Mouse (Mus musculus): ENCODE results near the gene Mettl7b.
"Not testable (repeated sequence)": the region's sequence is repeated elsewhere in the genome, so short reads cannot be mapped to it uniquely, and the experiment has no call there.

The Mettl7b gene

GRCm38 (mm10) chr10:128960590-128961584 is at the start of gene Mettl7b:
Gene Mettl7b (minus strand): TSS chr10:128960988.
- no peak for DNase-seq

- no peak for DNase-seq
Measured at GRCm38 (mm10) chr10:129010288-129010841, 49.6 kb upstream of the Mettl7b start, which contains the start of gene Olfr763. Gene Olfr763 (plus strand): TSS chr10:129010791.

- DNase-seq = no peak
Measured at GRCm38 (mm10) chr10:129004032-129004920, 43.5 kb upstream of the Mettl7b start.

GRCm38 (mm10) chr10:128996523-128997040 is 35.8 kb upstream of the Mettl7b start:
- DNase-seq = no peak

- DNase-seq = no peak
Measured at GRCm38 (mm10) chr10:128995796-128996195, 35.0 kb upstream of the Mettl7b start.

- DNase-seq = no peak
Measured at GRCm38 (mm10) chr10:128990994-128991393, 30.2 kb upstream of the Mettl7b start.

GRCm38 (mm10) chr10:128990129-128990850 is 29.5 kb upstream of the Mettl7b start:
- DNase-seq = not testable (repeated sequence)

- not testable (repeated sequence) for DNase-seq
Measured at GRCm38 (mm10) chr10:128989131-128989530, 28.3 kb upstream of the Mettl7b start, which contains the start of gene Olfr9. Gene Olfr9 (plus strand): TSS chr10:128989431.

GRCm38 (mm10) chr10:128980644-128981365 is 20.0 kb upstream of the Mettl7b start:
- no peak for DNase-seq

GRCm38 (mm10) chr10:128977522-128978114 is 16.8 kb upstream of the Mettl7b start:
- peak; percentile 76 for DNase-seq

GRCm38 (mm10) chr10:128976395-128976794 is 15.6 kb upstream of the Mettl7b start:
- DNase-seq = no peak

- DNase-seq = no peak
Measured at GRCm38 (mm10) chr10:128972841-128973240, 12.1 kb upstream of the Mettl7b start.

GRCm38 (mm10) chr10:128970740-128971250 is 10.0 kb upstream of the Mettl7b start:
- DNase-seq = no peak

GRCm38 (mm10) chr10:128968341-128968749 is 7.6 kb upstream of the Mettl7b start:
- DNase-seq = no peak

- no peak for DNase-seq
Measured at GRCm38 (mm10) chr10:128965871-128966270, 5.1 kb upstream of the Mettl7b start.

- no peak for DNase-seq
Measured at GRCm38 (mm10) chr10:128964961-128965360, 4.2 kb upstream of the Mettl7b start.

- DNase-seq = no peak
Measured at GRCm38 (mm10) chr10:128960142-128960541, 646 bp downstream of the Mettl7b start.

- DNase-seq = no peak
Measured at GRCm38 (mm10) chr10:128958340-128958739, 2.4 kb downstream of the Mettl7b start.

GRCm38 (mm10) chr10:128950208-128950887 is 10.4 kb downstream of the Mettl7b start:
- no peak for DNase-seq

- no peak for DNase-seq
Measured at GRCm38 (mm10) chr10:128947496-128947895, 13.3 kb downstream of the Mettl7b start.

Data from embryo, embryonic 11 days (tissue).